Mouse (Mus musculus) bone marrow, adult 2 months (tissue): ENCODE measurements around the gene Tmem156. TPM values are rescaled to one million over a fixed set of nuclear protein-coding genes. Genes with fewer than 3 reads are reported as not detected.
A peak's percentile ranks its signal among the peaks of the same experiment; 100 is the strongest.

Source experiments
- H3K27ac ChIP-seq: fragments of 200-500 bp; 2 replicates; pipeline ENCODE4 v1.5.1; 2012; ENCODE audit warnings: low read depth, mild to moderate bottlenecking, control low read depth, inconsistent platforms, low read length; ENCODE audit not compliant: control insufficient read depth, poor library complexity, insufficient read depth
- H3K4me1 ChIP-seq: fragments of 200-500 bp; 2 replicates; pipeline ENCODE4 v1.6.1; 2011; ENCODE audit warnings: low read length; ENCODE audit not compliant: control insufficient read depth, insufficient read depth
- H3K4me3 ChIP-seq: fragments of 200-500 bp; replicated peaks from 2 replicates; pipeline ENCODE3; 2011; ENCODE audit warnings: mild to moderate bottlenecking, low read depth, low read length, control low read depth; ENCODE audit not compliant: control insufficient read depth
- CTCF ChIP-seq: fragments of 200-500 bp; IDR thresholded peaks from 2 replicates; pipeline ENCODE4 v1.5.1; 2011; ENCODE audit warnings: low read length, control low read depth; ENCODE audit not compliant: control insufficient read depth, insufficient read depth
- POLR2A ChIP-seq: fragments of 200-500 bp; IDR thresholded peaks from 2 replicates; pipeline ENCODE4 v1.6.1; 2011; ENCODE audit warnings: low read depth, mild to moderate bottlenecking, control low read depth, low read length, borderline replicate concordance; ENCODE audit not compliant: control insufficient read depth
- whole genome bisulfite sequencing: fragments of 180-500 bp; shearing (Covaris S2); methylation state at CpG from one replicate; pipeline ENCODE4 v1.1.7; 2018; 5-methylcytosine and 5-hydroxymethylcytosine counted together
- polyA plus RNA-seq: library from polyadenylated mRNA; stranded (reverse); fragments of >200 nt; gene quantifications from 2 replicates; pipeline ENCODE4 v1.2.4, GENCODE M21; 2011; ENCODE audit warnings: low replicate concordance; ENCODE audit not compliant: missing spikeins, insufficient read depth, insufficient read length

The Tmem156 gene
- polyA plus RNA-seq, 1 experiment, result 8.5 TPM

DNA sequence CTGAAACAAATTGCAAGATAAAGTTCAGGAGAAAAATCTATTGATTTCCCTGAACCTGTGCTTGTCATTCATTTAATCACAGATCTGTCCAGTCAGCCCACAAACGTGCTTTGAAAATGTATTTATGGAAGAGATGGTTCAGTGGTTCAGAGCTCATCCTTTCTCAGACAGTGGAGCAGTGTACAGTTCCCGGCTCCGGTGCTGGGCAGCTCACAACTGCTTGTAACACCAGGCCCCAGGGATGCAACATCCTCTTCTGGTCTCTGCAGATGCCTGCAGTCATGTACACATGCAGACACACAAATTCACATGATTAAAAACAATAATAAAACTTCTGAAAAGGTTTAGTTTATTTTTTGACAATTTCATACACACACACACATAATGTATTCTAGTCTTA lies 40.4 kb downstream of the Tmem156 start:
- H3K4me1 ChIP-seq, result no peaks in the 10 kb centered on the region
- TF ChIP-seq POLR2A (no peak), CTCF (no peak)
- no peak overlapping the region for H3K27ac ChIP-seq
- H3K4me3 ChIP-seq, result no peak overlapping the region
- WGBS, result 77% methylated on average over 3 of the region's 3 CpGs

DNA sequence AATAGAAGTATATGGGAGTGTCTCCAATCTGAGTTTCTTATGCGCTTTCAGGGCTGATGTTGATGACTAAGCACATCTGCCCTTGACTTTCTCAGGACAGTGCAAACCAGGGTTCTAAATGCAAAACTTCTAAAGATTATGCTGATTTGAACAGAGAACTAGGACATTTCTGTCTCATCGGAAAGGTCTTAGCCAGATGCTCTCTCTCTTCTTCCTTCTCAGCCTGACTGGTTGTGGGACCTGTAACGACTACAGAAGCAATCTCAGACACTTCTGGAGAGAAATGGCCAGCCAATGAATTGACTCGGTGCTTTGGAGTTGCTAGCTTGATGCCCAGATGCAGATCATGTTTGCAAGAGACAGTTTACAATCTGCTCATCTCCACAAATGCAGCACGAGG lies 42.1 kb downstream of the Tmem156 start:
- Histone ChIP-seq H3K4me3 (no peak overlapping the region), H3K4me1 (no peaks in the 10 kb centered on the region), H3K27ac (no peak overlapping the region)
- TF ChIP-seq POLR2A (no peak), CTCF (no peak)
- WGBS, result 81% methylated on average over 5 of the region's 5 CpGs

DNA sequence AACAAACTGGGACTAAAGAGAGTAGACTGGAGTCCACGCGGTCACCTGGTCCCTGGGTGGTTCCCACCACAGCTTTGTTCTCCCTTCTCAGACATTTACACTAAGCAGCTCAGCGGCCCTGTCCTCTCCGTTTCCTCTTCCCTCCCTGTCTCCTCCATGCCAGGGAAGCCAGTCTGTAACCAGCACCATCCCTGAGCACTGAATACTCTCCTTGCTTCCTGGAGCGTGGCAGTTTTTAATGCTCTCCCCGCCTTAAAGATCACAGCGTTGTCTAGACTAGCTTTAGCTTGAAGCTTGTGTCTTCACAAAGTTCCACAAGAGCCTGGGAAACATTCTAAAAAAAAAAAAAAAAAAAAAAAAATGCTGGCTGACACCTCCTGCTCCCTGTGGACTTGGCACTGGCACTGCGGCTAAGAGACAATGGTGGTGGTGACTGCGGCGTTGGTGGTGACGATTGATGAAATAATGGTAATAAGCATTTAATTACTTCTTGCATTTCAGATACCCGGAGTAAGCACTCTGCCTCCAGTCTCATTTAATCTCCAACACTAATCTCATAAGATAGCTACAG lies 44.6 kb downstream of the Tmem156 start:
- Histone ChIP-seq H3K27ac (no peak overlapping the region), H3K4me1 (no peaks in the 10 kb centered on the region), H3K4me3 (no peak overlapping the region)
- 86% methylated on average over 12 of the region's 12 CpGs for WGBS
- TF ChIP-seq CTCF (no peak), POLR2A (no peak)

DNA sequence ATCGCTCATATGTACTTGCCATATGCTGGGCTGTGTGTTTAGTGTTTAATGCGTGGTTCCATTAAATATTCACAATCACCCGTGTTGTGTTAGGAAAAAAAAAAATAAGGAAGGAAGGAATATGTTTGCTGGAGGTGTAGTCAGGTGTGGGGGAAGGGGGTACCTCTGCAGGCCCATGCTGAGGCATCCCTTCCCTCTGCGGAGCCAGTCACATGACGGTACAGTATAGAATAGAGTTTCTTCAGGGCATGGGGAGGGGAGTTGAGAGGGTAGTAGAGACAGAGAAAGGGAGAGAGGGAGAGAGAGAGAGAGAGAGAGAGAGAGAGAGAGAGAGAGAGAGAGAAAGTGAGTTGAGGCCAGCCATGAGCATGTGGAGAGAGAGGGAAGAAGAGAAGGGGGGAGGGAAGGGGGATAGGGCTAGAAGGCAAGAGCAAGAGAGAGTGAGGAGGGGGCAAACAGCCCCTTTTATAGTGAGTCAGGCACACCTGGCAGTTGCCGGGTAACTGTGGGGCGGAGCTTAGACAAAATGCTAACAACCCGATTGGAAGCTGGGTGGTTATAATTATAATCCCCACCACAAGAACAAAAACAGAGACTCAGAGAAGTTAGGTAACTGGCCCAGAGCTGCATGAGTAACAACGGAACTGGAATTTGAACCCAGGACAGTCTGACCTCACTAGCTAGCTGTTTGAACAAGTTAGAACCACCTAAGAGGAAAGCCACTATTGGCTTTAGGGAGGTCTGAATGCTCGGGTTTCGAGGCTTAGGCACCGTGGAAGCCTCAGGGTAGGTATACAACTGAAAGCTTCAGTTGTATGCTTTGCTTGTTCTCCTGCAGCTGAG lies 45.3 kb downstream of the Tmem156 start:
- TF ChIP-seq CTCF, result no peak
- WGBS, result 75% methylated on average over 12 of the region's 12 CpGs
- Histone ChIP-seq H3K27ac (no peak overlapping the region), H3K4me1 (no peaks in the 10 kb centered on the region), H3K4me3 (no peak overlapping the region)

DNA sequence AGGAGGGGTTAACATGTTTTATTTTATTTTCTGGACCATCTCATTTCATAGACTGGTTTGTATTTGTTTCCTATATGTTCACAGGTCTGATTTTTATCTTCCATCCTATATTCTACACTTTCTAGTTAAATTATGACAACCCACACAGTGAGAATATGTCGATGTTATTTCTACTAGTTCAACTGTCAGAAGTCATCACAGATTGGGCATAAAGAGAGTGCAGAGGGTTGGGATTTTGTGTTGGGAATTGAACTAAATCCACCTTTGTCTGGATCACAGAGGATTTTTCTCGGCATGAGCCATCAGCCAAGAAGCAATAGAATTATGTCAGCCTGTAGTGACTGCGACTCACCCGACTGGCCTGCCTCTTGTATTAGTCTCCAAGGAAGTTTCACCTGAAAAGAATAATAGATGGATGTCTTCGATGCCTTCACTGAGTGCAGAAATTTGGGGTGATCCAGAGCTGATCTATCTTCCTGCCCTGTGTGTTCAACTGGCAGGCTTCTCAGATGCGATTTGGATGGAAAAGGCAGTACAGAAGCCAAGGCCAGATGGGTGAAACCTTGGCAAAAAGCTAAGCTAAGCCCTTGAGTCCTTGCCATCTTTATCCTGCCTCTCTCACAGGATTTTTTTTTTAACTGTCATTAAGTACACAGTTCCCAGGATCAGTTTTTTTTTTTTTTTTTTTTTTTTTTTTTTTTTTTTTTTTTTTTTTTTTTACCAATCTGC lies 46.1 kb downstream of the Tmem156 start:
- H3K4me1 ChIP-seq, result no peaks in the 10 kb centered on the region
- H3K27ac ChIP-seq, result no peak overlapping the region
- TF ChIP-seq POLR2A (no peak), CTCF (no peak)
- 83% methylated on average over 6 of the region's 6 CpGs for WGBS
- H3K4me3 ChIP-seq, result no peak overlapping the region

DNA sequence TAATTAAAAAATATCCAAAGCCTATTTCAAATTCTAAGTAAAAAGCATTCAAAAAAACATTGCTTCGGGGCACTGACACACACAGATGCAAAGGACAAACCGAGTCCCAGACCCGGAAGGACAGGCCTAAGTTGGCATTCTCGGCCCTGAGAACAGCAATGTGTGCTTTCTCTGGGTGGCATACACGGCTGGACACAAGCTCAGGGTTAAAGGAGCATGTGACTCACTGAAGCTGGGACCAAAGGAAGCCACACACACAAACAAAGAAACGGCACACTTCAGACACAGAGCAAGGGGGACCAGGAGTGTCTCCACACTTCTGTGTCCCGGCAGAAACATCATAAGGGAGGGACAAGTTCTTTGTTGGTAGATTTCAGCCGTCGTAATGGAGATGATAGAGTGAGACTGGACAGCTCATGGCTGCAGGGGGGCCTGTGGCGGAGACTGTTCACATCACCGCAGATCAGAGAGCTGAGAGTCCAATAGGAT lies 48.5 kb downstream of the Tmem156 start:
- TF ChIP-seq CTCF (no peak), POLR2A (no peak)
- H3K27ac ChIP-seq, result no peak overlapping the region
- H3K4me3 ChIP-seq, result no peak overlapping the region
- 78% methylated on average over 11 of the region's 11 CpGs for WGBS
- peaks cover 4% of the 10 kb centered on the region; the same call in 1 of the 2 replicates for H3K4me1 ChIP-seq

DNA sequence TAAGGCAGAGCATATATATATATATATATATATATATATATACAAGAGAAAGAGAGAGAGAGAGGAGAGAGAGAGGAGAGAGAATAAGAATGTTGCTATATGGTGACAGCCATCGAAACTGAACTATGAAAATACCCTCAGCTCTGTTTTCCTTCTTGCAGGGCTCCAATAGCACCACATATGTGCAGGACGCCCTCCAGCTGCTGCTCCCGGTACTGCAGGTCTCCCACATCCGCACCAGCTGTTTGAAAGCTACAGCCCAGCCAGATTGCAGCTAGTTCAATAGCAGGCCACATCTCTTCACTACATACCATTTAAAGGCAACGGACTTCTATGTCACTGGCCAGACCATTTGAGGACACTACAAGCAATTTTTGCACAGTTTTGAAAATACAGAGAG lies 51.5 kb downstream of the Tmem156 start:
- Histone ChIP-seq H3K4me1 (peaks cover 4% of the 10 kb centered on the region; the same call in 1 of the 2 replicates), H3K27ac (no peak overlapping the region), H3K4me3 (no peak overlapping the region)
- TF ChIP-seq CTCF (peak; percentile 58), POLR2A (no peak)
- 61% methylated on average over 5 of the region's 5 CpGs for WGBS

DNA sequence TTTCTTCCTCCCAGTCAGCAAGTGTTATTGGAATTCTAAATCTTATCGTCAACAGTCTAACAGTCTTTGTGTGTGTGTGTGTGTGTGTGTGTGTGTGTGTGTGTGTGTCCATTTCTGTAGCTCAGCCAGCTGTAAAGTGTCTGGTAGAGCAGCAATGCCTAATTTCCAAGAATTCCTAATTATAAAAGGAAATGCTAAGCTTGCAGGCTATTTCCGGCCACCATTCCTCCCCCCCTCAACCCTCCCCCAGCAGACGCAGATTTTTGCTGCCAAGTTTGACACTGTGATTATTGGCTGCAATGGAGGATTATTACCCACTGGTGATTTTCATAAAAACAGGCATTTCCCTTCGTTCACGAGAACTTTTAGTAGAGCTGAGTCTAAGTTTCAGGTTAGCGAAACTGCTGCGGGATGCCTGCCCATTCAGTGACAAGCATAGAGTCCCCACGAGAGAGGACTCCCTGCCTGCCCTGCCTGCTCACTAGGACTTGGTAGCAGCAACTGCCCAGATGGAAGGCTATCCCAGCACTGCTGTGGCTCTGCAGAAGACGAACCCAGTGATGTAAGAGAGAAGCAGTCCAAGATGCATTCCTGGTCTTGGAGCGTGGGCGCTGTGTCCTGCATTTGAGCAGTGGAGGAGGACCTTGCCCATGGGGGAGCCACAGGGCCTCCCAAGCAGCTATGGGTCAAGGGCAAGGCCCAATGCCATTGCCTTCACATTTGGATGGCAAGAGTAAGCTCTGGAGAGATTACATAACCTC lies 52.9 kb downstream of the Tmem156 start:
- Histone ChIP-seq H3K4me1 (peaks cover 4% of the 10 kb centered on the region; the same call in 1 of the 2 replicates), H3K27ac (peak overlapping the region; percentile 7; the same call in 1 of the 2 replicates), H3K4me3 (no peak overlapping the region)
- WGBS, result 72% methylated on average over 11 of the region's 11 CpGs
- TF ChIP-seq POLR2A (no peak), CTCF (no peak)
